Mouse (Mus musculus) urinary bladder, postnatal 25 days (tissue): ENCODE data around the gene Gsto1.
A peak's percentile ranks its signal among the peaks of the same experiment; 100 is the strongest.
"Not testable (repeated sequence)": the region's sequence is repeated elsewhere in the genome, so short reads cannot be mapped to it uniquely, and the experiment has no call there.

Source experiments
- DNase-seq: peaks from one replicate; pipeline ENCODE4 v3.0.0; 2022; ENCODE audit warnings: low spot score

The Gsto1 gene

GRCm38 (mm10) chr19:47854796-47855783 is at the start of gene Gsto1:
Gene Gsto1, plus strand, starts transcription at chr19:47854970.
- DNase-seq = peak; percentile 93

- no peak for DNase-seq
Observed at GRCm38 (mm10) chr19:47812091-47812490, 42.7 kb upstream of the Gsto1 start.

GRCm38 (mm10) chr19:47814721-47815120 is 40.0 kb upstream of the Gsto1 start:
- DNase-seq = no peak

- DNase-seq = no peak
Observed at GRCm38 (mm10) chr19:47817692-47818091, 37.1 kb upstream of the Gsto1 start.

GRCm38 (mm10) chr19:47820832-47821493 is 33.8 kb upstream of the Gsto1 start:
- peak; percentile 77 for DNase-seq

- no peak for DNase-seq
Observed at GRCm38 (mm10) chr19:47821494-47821872, 33.3 kb upstream of the Gsto1 start.

- DNase-seq = no peak
Observed at GRCm38 (mm10) chr19:47822143-47822796, 32.5 kb upstream of the Gsto1 start.

GRCm38 (mm10) chr19:47824026-47824425 is 30.7 kb upstream of the Gsto1 start:
- no peak for DNase-seq

- DNase-seq = no peak
Observed at GRCm38 (mm10) chr19:47829913-47830450, 24.8 kb upstream of the Gsto1 start.

GRCm38 (mm10) chr19:47831111-47831510 is 23.7 kb upstream of the Gsto1 start:
- no peak for DNase-seq

- DNase-seq = no peak
Observed at GRCm38 (mm10) chr19:47832316-47832715, 22.5 kb upstream of the Gsto1 start.

- DNase-seq = no peak
Observed at GRCm38 (mm10) chr19:47834614-47835013, 20.2 kb upstream of the Gsto1 start.

- DNase-seq = no peak
Observed at GRCm38 (mm10) chr19:47835776-47836175, 19.0 kb upstream of the Gsto1 start.

GRCm38 (mm10) chr19:47836701-47837526 is 17.9 kb upstream of the Gsto1 start:
- DNase-seq = peak; percentile 56

- DNase-seq = no peak
Observed at GRCm38 (mm10) chr19:47837527-47837901, 17.3 kb upstream of the Gsto1 start.

- DNase-seq = not testable (repeated sequence)
Observed at GRCm38 (mm10) chr19:47841234-47841633, 13.5 kb upstream of the Gsto1 start.

GRCm38 (mm10) chr19:47849735-47850134 is 5.0 kb upstream of the Gsto1 start:
- no peak for DNase-seq

- DNase-seq = not testable (repeated sequence)
Observed at GRCm38 (mm10) chr19:47852131-47852530, 2.6 kb upstream of the Gsto1 start.

GRCm38 (mm10) chr19:47853053-47853452 is 1.7 kb upstream of the Gsto1 start:
- no peak for DNase-seq

GRCm38 (mm10) chr19:47853951-47854795 is 597 bp upstream of the Gsto1 start:
- DNase-seq = no peak
